Mouse (Mus musculus) cortical plate, adult 2 months (tissue): ENCODE measurements around the gene Trim2.

Source experiments
- CTCF ChIP-seq: fragments of 200-500 bp; IDR thresholded peaks from 2 replicates; pipeline ENCODE4 v1.5.1; 2011; ENCODE audit warnings: mild to moderate bottlenecking, control low read depth, low read length; ENCODE audit not compliant: insufficient read depth; ENCODE audit errors: extremely low read depth
- POLR2A ChIP-seq: fragments of 200-500 bp; IDR thresholded peaks from 2 replicates; pipeline ENCODE4 v1.6.1; 2011; ENCODE audit warnings: mild to moderate bottlenecking, low read length, control low read depth; ENCODE audit not compliant: insufficient read depth; ENCODE audit errors: extremely low read depth

DNA sequence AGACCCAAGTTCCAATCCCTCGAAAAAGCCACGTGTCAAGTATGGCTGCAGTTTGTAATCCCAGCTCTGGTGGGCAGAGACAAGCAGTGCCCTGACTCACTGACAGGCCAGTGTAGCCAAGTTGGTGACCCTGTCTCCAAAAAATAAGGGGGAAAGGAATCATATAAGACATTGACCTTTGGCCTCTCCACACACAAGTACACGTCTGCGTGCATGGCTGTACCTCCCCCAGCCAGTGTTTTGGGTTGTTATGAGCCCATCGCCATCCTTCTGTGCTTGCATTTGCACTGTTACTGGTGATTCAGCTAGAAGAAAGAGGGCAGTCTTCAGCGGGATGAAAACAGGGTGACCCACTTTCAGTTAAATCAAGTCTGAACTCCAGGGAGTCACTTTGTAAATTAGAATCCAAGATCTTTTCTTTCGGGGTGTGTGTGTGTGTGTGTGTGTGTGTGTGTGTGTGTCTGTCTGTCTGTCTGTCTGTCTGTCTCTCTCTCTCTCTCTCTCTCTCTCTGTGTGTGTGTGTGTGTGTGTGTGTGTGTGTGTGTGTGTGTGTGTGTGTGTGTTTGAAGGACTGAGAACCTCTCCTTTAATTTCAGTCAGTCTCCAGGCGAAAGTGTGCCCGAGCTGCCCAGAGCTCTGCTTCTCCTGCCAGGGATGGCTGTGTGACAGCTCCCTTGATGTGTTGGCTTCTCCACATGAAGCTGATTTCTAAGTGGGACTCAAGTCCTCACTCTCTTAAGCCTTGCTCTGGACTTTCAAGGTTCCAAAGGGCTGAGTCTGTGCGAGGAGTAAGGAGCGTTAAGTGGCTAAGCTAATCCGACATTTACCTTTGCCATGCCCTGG is 89.3 kb downstream of the Trim2 start:
- TF ChIP-seq POLR2A (no peak), CTCF (no peak)
